Mouse (Mus musculus) frontal cortex, postnatal 36 days (tissue): ENCODE data around the gene Oaz2.

Experiments used
- DNase-seq, 2 experiments: peaks; one replicate each; pipeline ENCODE4 v3.0.0; 2022; ENCODE audit warnings: low spot score in 2 of 2

The Oaz2 gene

DNA sequence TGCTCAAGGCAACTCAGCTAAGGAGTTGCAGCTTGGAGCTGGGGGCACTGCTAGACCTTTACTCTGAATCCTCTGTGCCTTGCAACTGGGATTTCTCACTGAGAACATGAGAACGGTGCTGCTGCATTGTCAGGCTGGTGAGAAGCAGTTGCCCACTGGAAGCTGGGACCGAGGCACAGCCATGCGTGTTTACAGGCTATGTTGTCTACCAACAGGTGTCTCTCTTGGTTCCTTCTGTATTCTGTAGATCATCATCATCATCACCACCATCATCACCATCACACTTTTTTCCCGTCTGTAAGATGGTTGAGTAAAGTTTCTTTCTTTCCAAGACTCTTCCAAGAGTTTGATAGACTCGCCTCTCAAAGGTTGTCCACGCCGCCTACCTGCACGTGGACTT, at the start of gene Oaz2:
Gene Oaz2, plus strand, starts transcription at position 301 of the 400 bp plus-strand sequence.
- no peak for DNase-seq

DNA sequence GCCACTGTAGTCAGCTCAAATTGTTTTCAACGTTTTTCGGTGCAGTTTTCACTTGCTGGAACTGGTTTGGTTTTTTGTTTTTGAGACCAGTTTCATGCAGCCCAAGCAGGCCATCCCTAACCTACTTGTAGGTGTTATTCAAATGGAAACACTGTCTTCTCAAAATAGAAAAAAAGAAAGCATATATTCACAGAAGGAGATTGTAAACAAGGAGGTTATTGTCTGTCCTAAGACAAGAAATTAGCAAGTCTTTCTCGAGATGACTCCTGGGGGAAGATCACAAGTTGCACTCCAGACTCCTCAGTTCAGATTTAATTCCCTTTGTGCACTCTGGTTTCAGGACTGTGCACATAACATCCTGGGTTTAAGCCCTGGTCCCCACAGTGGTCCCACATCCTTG, 48.5 kb upstream of the Oaz2 start:
- no peak for DNase-seq

DNA sequence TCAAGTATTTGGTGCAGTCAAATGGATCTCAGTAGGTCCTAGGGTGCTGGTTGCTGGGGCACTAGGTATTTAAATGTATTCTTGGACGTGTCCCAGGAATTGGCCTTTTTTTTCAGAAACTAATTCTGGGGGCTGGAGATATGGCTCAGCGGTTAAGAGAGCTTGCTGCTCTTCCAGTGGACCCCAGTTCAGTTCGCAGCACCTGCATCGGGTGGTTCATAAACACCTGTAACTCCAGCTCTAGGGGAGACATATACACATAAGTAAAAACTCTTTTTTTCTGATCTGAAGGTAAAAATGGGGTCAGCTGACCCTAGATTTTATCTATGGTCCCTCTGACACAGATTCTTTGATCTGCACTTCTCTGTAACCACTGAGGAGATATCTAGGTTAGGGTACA, 46.6 kb upstream of the Oaz2 start:
- no peak for DNase-seq

DNA sequence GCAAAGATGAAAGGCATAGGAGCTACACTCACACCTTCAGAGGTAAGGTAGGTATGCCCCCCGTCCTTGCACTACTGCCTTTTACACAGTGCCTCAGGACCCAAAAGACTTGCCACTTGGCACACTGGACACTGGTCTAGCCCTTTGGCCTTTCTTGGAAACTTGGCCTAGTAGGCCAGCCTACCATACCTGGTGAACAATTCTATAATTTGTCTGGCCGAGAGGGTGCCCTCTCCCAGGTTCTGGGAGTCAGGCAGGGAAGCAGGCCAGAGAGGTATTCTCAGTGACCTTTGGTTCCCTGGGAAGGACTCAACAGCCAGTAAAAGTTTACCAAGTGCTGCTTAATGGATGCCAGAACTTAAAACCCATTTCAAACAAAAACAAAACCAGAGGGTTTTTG, 46.1 kb upstream of the Oaz2 start:
- no peak for DNase-seq

DNA sequence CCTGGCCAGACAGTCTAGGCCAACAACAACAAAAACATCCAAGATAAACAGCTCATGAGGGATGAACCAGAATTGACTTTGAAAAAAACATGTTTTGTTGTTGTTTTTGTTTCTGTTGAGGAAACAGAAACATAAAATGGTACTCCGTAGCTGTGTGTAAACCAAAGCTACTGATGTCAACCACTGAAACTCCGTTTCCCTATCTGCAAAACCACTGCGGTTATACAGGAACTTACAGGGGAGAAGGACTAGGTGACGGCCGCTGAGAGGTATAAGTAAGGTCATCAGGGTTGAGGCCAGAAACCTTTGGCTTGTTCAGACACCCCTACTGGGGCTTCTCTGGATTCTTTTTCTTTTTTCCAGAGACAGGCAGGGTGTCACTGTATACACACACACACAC, 45.0 kb upstream of the Oaz2 start:
- no peak for DNase-seq

DNA sequence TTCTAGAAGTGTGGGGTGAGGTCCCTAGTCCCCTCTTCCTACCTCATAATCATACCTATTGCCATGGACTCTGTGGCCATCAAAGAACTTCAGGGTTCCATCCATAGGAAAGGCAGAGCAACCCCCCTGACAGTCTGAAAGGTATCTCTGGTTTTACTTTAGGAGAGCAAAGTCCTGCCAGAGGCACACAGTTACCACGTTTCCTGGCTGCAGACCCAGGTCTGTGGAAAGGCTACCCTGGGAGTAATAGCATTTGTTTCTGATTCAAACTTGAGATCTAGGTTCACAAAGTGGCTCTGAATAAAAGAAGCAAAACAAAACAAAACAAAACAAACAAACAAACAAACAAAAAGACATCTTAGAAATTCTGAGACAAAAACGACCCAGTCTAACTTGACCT, 43.5 kb upstream of the Oaz2 start:
- DNase-seq: no peak

DNA sequence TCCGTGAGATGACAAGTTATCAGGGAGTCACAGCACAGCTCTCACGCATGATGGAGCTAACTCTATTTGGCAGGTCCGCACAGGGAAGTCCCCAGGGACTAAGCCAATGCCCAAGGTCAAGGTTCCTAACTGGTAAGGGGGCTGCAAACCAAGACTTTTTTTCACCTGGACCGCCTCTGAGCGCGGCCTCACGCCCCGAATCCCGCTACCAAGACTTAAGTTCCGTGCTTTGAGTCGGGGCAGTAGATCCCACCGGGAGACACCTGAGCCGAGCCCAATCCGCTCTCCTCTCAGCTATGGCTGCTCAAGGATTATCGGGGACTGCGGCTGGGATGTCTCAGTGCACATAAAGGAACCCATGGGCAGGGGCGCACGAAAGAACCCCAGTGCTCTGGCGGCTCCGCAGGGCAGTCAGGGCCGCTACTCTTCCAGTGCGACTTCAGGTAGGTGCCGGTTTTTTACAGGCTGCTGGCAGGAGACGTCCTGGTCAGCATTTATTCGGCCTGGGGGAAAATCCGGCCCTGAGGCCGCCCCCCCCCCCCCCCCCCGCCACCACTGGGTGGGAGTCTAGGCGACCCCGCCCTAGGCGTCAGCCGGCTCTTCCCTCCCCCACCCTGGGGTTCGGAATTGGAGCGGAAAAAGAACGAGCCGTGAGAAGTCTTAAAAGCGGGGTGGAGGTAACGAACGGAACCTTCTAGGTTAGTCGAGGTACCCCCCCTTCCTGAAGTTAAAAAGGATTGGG, 38.6 kb upstream of the Oaz2 start, which contains the start of gene Rbpms2:
Gene Rbpms2, plus strand, starts transcription at position 624 of the 742 bp plus-strand sequence.
- DNase-seq: no peak

DNA sequence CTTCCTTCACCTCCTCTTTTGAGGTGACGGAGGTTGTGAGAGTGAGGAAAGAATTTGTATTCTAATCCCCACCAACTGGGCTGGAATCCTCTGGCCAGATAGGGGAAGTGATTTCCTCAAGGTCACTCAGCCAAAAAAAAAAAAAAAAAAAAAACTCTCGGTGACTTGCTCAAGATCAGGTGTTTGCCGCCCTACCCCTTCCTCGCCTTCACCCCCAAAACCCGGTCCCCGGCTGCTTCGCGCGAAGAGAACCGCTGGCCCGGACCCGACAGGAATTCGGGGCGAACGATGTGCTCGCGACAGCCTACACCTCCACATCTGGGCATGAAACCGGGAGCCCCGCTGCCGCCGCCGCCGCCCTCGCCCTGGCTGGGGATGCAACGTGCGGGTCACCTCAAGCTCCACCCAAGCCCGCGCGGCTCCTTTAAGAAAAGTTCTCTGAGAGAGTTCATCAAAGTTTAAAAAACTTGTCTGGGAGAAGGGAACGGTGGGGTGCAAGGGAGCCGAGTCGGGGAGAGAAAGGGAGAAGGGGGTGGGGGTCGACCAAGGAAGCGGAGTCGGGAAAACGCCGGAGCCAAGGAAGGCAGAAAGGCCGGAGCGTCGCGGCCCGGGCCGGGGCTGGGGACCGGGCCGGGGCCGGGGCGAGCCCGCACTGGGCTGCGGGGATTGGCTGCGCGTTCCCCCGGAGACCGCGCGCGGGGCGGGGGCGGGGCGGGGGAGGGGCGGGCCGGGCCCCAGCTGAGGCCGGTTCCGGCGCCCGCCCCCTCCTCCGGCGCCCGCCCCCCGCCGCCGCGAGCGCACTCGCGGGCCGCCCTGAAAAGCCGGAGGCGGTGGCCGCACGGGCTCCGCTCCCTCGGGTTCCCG, 37.8 kb upstream of the Oaz2 start:
- no peak for DNase-seq

DNA sequence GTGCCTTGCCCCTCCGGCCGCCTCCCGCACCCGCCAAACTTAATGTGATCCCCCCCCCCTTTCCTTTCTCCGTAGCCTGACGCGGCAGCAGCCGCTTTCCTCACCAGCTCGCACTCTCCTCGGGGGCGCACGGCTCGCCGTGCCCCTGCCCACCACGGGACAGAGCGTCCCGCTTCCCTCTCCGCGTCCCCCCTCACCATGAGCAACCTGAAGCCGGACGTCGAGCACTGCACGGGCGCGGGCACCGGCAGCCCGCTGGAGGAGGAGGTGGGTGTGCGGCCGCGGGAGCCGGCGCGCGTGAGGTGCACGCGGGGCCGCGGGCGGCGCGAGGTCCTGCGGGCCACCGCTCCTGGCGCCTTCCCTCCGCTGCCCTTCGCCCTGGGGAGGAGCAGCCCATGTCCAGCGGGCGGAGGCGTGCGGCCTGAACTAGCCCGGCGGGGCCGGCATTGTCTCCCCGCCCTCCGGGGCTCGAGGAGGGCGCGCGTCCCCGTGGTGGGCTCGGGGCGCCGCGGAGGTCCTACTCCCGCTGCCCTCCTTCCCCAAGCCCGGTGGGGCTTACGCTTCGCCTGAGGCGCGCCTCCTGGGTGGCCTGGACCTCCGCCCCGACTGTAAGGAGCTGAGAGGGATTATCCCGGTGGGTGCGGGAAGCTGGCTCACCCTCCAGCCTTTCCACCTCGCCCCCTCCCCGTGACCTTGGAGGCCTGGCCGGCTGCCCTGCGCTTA, 37.0 kb upstream of the Oaz2 start:
- DNase-seq: no peak

DNA sequence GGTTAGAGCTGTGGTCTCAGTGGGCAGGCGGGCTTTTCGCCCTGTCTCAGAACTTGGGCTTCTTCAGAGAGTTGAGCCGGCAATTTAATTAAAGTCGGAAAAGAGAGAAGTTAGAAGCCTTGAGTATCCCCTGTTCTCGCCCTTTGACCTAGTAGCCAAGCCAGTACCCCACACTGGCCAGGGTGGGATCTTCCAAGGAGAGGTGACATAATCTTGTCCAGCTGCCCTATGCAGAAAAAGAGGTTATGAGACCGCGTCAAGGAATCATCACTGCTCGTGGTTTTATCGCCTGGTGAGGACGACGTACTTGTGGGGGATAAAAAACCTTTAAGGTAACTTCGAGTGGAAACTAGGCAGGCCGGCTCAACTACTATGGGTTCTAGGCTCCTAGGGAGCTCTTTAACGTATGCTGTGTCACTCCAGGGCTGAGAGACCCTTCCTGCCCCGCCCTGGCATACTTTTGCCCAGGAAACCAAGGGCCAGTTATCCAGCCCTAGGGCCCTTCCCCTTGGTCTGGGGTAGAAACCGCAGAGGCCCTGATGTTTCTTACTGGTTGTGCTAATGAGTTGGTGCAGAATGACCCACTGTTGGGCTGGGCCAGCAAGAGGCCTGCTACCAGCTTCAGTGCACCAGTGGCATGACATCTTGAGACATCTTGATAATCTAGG, 36.3 kb upstream of the Oaz2 start:
- no peak for DNase-seq

DNA sequence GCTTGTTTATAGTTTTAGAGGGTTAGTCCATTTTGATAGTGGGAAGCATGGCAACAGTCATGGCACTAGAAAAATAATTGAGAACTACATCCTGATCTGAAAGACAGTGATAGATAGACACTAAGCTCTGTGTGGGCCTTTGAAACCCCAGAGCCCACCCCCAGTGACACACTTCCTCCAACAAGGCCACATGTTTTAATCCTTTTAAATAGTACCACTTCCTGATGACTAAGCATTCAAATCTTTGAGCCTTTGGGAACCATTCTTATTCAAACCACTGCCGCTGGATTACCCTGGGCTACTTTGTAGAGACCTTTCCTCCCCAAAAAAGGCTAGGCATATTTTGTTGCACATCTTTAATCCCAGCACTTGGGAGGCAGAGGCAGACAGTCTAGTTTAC, 32.0 kb upstream of the Oaz2 start:
- no peak for DNase-seq

DNA sequence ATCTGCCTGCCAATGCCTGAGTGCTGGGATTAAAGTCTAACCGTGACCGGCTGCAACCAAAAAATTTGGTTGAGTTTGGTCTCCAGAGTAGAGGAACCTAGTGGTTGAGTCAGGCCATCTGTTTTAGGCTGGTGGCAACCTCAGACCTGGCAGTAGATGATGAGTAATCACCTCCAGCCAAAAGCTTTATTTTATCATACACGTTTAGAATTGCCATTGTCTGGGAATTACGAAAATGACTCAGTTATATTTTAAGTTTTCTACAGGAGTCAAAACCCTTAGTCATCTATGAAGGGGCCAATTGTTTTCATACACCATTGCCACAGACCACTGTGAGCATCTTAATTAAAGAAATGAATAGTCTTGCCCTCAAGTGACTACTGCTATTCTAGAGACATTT, 30.9 kb upstream of the Oaz2 start:
- DNase-seq: no peak

DNA sequence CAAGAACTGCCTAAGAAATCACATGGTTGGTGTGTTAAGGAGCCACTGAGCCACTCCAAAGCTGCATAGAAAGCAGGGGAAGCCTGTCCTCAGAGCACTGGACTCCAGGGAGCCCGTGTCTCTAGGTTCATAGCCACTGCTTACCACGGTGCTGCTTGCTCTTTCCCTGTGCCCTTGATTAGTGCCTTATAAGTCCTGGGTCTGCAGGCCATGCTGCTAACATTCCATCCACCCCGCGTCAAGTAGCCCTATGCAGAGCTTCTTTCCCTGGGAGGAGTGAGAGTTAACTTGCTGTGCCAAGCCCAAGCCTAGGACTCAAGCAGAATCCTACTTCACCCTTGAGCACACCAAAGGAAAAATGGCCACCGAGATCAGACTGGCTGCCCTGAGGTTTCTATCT, 28.7 kb upstream of the Oaz2 start:
- no peak for DNase-seq

DNA sequence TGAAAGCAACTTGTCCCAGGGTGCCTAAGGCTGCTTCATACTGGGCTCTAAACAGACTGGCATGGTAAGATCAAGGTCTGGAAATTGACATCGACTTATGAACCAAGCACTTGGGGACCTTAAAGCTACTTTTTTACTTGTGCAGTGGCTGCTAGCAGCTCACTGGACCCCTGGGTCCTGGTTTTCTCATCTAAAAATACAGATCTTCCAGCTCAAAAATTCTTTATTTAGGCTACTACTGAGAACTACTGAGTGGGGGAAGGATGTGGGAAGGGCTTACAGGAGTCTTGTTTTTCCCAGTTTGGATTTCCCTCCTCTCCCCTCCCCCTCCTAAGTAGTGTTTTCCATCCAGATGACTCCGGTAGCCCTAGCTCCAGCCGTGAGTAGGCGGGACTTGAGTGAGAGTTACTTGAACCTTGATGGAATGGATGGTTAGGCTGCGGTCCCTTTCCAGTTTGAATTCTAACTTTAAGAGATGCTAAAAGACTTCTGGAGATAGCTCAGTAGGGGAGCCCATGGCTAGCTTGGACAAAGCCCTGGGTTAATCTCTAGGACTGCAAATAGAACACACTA, 26.9 kb upstream of the Oaz2 start:
- no peak for DNase-seq

DNA sequence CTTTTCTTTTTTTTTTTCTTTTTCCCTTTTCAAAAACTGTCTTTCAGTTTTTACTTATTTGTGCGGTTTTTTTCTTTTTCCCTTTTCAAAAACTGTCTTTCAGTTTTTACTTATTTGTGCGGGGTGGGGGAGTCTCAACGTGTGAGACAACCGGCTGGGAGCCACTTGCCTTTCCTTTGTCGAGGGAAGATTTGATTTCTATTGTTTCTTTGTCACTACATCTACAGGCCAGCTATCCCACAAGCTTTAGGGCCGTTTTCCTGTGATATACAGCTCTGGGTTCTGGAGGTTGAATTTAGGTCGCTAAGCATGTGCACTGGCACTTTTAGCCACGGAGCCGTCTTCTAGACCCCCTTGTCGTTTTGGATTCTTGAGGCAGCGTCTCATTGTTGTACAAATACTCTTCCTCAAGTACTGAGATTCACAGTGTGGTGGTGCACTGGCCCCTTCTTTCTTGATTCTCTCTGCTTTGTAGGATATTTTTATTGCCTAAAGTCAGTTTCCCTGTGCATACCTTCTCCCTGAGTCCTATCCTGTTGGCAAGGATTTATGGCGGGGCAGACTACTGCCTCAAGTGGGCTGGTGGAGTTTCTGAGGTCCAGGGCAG, 26.3 kb upstream of the Oaz2 start:
- no peak for DNase-seq

DNA sequence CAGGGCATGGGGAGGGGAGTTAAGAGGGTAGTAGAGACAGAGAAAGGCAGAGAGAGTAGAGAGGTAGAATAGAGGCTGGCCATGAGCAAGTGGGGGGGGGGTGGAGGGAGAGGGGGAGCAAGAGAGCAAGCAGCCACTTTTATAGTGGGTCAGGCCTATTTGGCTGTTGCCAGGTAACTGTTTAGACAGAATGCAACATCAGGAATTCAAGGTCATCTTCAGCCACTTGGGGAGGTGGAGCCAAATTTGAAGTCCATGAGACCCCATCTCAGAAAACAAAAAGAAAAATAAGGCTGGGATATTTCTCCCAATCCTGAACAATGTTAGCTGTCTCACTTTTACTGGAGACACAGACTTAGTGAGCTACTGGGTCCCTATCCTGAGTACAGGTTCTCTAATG, 25.3 kb upstream of the Oaz2 start:
- DNase-seq: no peak

DNA sequence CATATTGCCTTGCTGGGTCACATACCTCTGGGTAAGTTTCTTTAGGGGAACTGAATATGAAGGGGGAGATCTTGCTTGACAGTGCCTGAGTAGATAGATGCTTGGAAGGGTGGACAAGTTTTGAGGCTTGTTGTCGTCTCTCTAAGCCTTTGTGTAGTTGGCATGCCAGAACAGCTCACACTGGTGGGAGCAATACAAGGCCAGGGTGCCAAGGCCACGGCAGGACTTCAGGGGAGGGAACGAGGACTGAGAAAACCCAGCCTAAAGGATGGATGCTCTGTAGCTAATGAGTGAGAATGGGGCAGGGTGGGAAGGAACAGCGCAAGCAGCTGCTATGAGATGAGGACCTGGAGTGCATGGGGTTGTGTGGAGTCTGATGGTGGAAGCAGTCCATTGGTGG, 22.8 kb upstream of the Oaz2 start:
- DNase-seq: no peak

DNA sequence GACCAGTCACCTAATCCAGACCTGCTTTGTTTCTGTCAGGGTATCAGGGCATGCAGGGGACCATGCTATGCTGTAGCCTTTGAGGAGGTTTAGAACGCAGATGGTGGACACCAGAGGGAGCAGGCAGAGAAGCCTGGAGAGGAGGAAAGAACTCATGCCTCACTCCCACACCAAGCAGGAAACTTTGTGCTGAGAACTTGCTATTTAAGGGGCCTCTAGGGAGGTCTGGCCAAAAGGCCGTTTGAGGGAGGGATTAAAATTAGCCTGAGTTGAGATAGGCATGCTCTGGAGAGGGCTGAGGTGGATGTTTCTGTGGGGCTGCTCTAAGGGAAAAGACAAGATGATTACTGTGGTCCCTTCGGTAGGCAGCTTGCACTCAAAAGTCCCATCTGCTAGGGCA, 21.8 kb upstream of the Oaz2 start:
- DNase-seq: no peak

DNA sequence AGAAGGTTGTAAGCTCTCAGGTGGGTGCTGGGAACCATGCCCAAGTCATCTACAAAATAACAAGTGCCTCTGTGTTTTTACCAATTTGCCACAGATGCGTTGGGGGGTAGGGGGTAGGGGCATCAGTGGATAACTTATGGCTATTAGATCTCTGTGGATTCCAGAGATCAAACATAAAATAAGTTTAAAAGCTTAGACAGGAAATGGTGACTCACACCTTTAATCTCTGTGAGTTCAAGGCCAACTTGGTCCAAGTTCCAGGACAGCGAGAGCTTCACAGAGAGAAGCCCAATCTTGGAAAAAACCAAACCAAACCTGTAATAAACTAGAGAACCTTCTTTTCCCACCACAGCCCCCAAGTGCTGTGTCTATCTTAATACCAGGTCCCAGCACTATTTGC, 21.0 kb upstream of the Oaz2 start:
- no peak for DNase-seq

DNA sequence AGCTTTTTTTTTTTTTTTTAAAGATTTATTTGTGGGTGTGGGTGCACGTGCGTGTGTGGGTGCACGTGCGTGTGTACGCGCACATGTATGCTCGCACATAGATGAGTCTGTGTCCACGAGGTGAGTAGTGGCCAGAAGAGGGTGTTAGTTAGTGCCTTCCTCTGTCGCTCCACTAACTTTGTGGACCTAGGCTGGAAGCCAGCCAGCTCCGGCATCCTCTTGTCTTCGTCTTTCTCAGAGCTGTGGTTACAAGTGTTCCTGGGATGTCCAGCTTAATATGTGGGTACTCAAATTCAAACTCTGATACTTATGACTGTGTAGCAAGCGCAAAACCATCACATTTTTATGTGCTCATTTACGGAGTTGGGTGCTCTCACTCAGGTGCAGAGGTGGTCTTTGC, 19.1 kb upstream of the Oaz2 start:
- DNase-seq: no peak

DNA sequence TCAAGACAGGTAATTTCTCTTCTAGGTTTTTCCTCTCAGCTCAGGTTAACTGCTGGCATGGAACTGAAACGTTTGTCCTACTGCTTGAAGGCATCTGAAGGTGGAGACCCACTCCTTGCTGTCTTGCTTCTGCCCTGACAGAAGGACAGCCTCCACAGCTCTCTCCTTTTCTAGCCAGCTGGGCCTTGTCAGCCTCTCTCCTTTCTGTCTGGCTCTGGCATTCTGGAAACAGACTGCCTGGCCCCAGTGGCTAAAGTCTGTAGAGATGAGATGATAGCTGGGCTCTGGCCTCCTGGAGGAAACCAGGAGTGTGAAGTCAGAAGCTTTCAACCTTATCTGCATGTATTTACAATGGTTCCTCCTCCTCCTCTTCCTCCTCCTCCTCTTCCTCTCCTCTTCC, 17.8 kb upstream of the Oaz2 start:
- DNase-seq: no peak
